Mouse (Mus musculus) C2C12 (cell line): Measurements from ENCODE around the gene Matn1. TPM values are rescaled to one million over a fixed set of nuclear protein-coding genes. Genes with fewer than 3 reads are reported as not detected.

ENCODE experiments used
- H3K27me3 ChIP-seq: one replicate; pipeline ENCODE4 v1.6.1; 2011; ENCODE audit not compliant: control insufficient read depth, insufficient read depth, insufficient read length
- H3K36me3 ChIP-seq: one replicate; pipeline ENCODE4 v1.6.1; 2011; ENCODE audit not compliant: control insufficient read depth, insufficient read depth
- H3K4me3 ChIP-seq: one replicate; pipeline ENCODE4 v1.5.1; 2011; ENCODE audit warnings: mild to moderate bottlenecking, control low read depth; ENCODE audit not compliant: poor library complexity, insufficient read depth, severe bottlenecking
- H3K79me2 ChIP-seq: one replicate; pipeline ENCODE4 v1.6.1; 2011; ENCODE audit not compliant: control insufficient read depth, insufficient read depth
- H3K79me3 ChIP-seq: one replicate; pipeline ENCODE4 v1.6.1; 2011; ENCODE audit warnings: low read depth, control low read depth
- H3ac ChIP-seq: one replicate; pipeline ENCODE3; 2011; ENCODE audit warnings: low read depth; ENCODE audit not compliant: control insufficient read depth, insufficient read length
- CEBPB ChIP-seq: IDR thresholded peaks from one replicate; pipeline ENCODE4 v1.6.1; 2011; ENCODE audit warnings: low read depth, mild to moderate bottlenecking, control low read depth, moderate library complexity
- CTCF ChIP-seq: IDR thresholded peaks from one replicate; pipeline ENCODE4 v1.5.1; 2011; ENCODE audit not compliant: control insufficient read depth, insufficient read depth, insufficient read length
- FOSL1 ChIP-seq: IDR thresholded peaks from one replicate; pipeline ENCODE4 v1.8.0; 2011; ENCODE audit warnings: mild to moderate bottlenecking, low read length; ENCODE audit not compliant: poor library complexity, insufficient read depth, severe bottlenecking
- MAX ChIP-seq: IDR thresholded peaks from one replicate; pipeline ENCODE4 v1.6.1; 2011; ENCODE audit warnings: mild to moderate bottlenecking, control low read depth
- MYOD1 ChIP-seq: IDR thresholded peaks from one replicate; pipeline ENCODE4 v1.6.1; 2011; ENCODE audit warnings: low read depth; ENCODE audit not compliant: control insufficient read depth, insufficient read length
- MYOG ChIP-seq: IDR thresholded peaks from one replicate; pipeline ENCODE4 v1.6.1; 2011; ENCODE audit not compliant: control insufficient read depth, insufficient read length; ENCODE audit errors: extremely low read depth
- USF1 ChIP-seq: IDR thresholded peaks from one replicate; pipeline ENCODE4 v1.6.1; 2011; ENCODE audit warnings: low read depth, mild to moderate bottlenecking, control low read depth, moderate library complexity
- polyA plus RNA-seq: library from polyadenylated mRNA; unstranded; fragments of >200 nt; fragmentation: generic; extraction: Trizol; gene quantifications from one replicate; pipeline ENCODE4 v1.2.1, GENCODE M21; 2012; ENCODE audit warnings: missing spikeins

The Matn1 gene
- polyA plus RNA-seq, 1 experiment, result not detected

DNA sequence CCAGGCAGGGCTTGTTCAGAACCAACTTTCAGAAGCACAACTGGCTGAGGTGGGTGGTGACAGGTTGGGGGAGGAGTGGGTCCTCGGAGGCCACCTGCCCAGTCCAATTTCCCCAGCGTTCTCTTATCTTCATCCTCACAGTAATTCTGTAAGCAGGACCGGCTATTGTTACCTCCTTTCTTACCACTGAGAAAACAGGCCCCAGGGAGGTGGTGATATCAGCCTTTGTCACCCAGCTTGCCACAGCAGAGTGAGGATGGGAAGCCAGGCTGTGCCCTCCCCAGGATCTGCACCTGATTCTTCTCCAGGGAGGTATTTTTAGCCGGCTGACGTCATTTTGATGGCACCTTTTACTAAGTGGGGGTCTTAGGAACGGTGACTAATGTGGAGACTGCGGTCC is 39.2 kb upstream of the Matn1 start:
- peaks cover 3% of the 10 kb centered on the region for H3K27me3 ChIP-seq
- no peak overlapping the region for H3ac ChIP-seq
- H3K79me3 ChIP-seq, result no peaks in the 10 kb centered on the region
- TF ChIP-seq MYOD1, result no peak
- no peak for TF ChIP-seq MAX
- no peak for TF ChIP-seq CEBPB
- TF ChIP-seq MYOG, result no peak
- no peak for TF ChIP-seq CTCF
- no peak for TF ChIP-seq USF1
- no peak for TF ChIP-seq FOSL1
- no peak overlapping the region for H3K4me3 ChIP-seq
- H3K36me3 ChIP-seq, result no peaks in the 10 kb centered on the region
- no peaks in the 10 kb centered on the region for H3K79me2 ChIP-seq

DNA sequence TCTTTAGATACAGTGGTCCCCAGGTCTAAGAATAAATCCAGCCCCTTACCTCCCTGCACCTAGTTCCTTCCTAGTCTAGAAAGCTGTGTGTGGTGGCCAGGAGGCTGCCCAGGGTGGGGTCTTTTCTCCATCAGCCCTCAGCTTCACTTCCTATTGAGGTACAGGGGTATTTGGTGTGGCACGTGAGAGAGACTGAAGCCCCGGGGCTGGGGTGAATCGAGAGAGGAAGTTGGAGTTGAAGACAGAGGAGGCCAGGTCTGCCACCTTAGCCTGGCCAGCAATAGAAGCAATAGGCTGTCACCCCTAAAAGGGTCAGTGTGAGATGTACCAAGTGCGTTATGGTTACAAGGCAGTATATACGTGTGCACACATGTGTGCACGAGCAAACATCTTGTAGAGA is 38.3 kb upstream of the Matn1 start:
- Histone ChIP-seq H3K79me3 (no peaks in the 10 kb centered on the region), H3K36me3 (no peaks in the 10 kb centered on the region), H3ac (no peak overlapping the region), H3K27me3 (peaks cover 3% of the 10 kb centered on the region), H3K4me3 (no peak overlapping the region), H3K79me2 (no peaks in the 10 kb centered on the region)
- TF ChIP-seq MYOD1 (no peak), CEBPB (no peak), MYOG (no peak), CTCF (no peak), FOSL1 (no peak)

DNA sequence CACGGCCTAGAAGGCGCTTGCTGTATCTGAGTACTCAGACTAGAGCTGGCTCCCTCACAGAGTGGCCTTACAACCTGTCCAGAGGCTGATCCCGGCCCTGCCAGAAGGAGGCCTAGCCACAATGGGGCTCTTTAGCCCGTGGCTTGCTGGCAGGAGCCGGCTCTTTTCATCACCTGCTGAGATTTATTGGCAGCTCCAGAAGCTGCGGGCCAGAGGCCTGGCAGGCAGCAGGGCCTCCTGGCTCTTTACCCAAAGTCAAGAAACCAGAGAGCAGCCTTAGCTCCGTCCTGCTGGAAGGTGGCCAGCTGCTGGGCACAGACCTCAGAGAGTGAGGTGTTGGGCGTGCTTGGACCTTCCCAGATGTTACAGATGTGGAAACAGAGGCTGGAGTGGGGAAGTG is 37.9 kb upstream of the Matn1 start:
- Histone ChIP-seq H3K4me3 (no peak overlapping the region), H3K79me3 (no peaks in the 10 kb centered on the region), H3ac (no peak overlapping the region), H3K36me3 (no peaks in the 10 kb centered on the region), H3K79me2 (no peaks in the 10 kb centered on the region), H3K27me3 (peaks cover 3% of the 10 kb centered on the region)
- no peak for TF ChIP-seq MYOG
- no peak for TF ChIP-seq CEBPB
- no peak for TF ChIP-seq MYOD1
- TF ChIP-seq MAX, result no peak
- no peak for TF ChIP-seq FOSL1
- TF ChIP-seq USF1, result no peak
- no peak for TF ChIP-seq CTCF

DNA sequence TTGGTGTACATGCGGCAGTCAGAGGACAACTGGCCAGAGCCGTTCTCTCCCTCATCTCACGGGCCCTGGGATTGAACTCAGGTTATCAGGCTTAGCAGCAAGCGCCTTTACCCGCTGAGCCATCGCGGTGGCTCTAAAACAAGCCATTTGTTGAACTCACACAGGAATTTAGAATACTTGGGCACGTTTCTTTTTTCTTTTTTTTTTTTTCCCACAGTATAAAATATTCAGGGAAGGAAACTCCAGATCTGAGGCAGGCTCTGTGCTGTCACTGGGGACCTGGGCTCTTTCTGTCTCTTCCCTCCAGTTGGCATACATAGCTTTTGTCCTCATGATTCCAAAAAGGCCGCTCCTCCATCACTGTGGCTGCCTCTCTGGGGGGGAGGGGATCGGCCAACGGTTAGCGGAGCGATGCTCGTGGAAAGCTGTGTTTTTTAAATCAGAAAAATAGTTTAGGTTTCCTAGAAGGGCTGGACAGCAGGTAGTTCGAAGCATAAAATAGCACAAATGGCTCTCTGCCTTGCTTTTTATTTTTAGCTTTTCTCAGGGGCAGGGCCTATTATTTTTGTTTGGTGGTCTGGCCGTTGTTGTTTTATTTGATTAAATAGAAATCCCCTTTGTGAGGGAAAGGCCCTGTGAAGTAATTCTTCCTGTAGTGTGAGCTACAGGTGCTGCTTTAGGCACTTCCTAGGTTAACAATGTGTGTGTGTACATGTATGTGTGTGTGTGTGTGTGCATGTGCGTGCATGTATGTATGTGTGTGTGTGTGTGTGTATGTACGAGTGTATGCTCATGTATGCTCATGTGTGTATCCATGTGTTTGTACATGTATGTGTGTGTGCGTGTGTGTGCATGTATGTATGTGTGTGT is 36.8 kb upstream of the Matn1 start:
- no peaks in the 10 kb centered on the region for H3K79me2 ChIP-seq
- H3K79me3 ChIP-seq, result no peaks in the 10 kb centered on the region

DNA sequence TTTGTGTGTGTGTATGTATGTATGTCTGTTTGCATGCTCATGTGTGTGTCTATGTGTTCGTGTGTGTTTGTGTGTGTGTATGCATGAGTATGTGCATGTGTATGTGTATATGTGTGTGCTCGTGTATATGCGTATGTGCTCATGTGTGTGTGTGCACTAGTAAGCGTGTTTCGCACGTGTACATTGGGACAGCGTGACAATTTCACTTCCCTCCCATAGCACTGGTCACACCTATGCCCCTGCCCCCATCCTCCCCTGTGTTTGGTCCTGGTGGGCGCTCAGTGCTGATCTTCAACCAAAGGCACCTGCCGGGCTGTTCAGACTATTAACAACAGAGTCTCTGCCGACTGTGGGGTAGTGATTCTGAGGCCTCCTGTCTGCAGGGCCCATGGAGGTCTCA is 36.1 kb upstream of the Matn1 start:
- TF ChIP-seq CEBPB, result no peak
- no peak for TF ChIP-seq MYOG
- no peak for TF ChIP-seq MYOD1
- TF ChIP-seq USF1, result no peak
- no peak for TF ChIP-seq MAX
- no peak for TF ChIP-seq CTCF
- no peaks in the 10 kb centered on the region for H3K79me2 ChIP-seq
- H3K79me3 ChIP-seq, result no peaks in the 10 kb centered on the region
- peaks cover 3% of the 10 kb centered on the region for H3K27me3 ChIP-seq
- H3K4me3 ChIP-seq, result no peak overlapping the region
- no peaks in the 10 kb centered on the region for H3K36me3 ChIP-seq
- no peak overlapping the region for H3ac ChIP-seq

More for the DNA sequence above, 36.8 kb upstream of the Matn1 start:
- no peak for TF ChIP-seq CEBPB
- no peak for TF ChIP-seq USF1
- no peak for TF ChIP-seq FOSL1
- no peak for TF ChIP-seq MAX
- no peak for TF ChIP-seq MYOG
- no peak for TF ChIP-seq CTCF
- no peak for TF ChIP-seq MYOD1
- peaks cover 3% of the 10 kb centered on the region for H3K27me3 ChIP-seq
- no peaks in the 10 kb centered on the region for H3K36me3 ChIP-seq
- no peak overlapping the region for H3K4me3 ChIP-seq
- no peak overlapping the region for H3ac ChIP-seq

DNA sequence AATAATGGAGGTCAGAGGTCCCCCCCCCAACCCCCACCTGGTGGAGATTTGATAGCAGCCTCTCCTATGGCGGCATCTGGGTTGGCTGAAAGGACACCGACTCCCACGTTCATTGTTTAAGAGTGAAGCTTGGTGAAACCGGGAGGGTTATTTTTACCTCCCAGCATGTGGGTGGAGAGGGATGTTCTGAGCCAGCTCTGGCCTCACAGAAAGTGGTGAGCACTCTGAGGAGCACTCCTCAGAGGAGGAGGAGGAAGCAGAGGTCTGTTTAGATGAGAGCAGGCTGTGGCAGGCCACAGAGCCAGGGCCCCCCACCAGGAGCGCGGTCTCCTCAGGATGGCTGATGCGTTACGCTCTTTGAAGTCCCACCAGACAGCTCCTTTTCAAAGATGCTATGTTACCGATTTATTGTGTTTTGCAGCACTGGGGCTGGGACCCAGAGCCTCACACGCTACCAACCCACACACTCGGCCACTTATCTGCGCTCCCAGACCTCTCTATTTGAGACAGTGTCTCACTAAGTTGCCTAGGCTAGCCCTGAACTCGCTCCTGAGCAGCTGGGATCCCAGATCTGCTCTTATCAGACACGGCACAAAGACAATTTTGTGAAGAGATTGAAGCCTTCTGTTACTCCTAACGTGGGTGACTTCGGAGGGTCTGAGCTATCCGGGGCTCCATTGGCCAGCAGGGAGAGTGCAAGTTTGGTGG is 34.9 kb upstream of the Matn1 start:
- H3ac ChIP-seq, result no peak overlapping the region
- H3K79me2 ChIP-seq, result no peaks in the 10 kb centered on the region
- H3K27me3 ChIP-seq, result no peaks in the 10 kb centered on the region
- H3K79me3 ChIP-seq, result no peaks in the 10 kb centered on the region
- H3K36me3 ChIP-seq, result no peaks in the 10 kb centered on the region
- H3K4me3 ChIP-seq, result no peak overlapping the region
- TF ChIP-seq MYOG (no peak), CTCF (no peak), MYOD1 (no peak), USF1 (no peak), FOSL1 (no peak), CEBPB (no peak), MAX (no peak)
